Mouse (Mus musculus) mature B cell (primary cell): ENCODE measurements around the gene Evpl.

Experiments used
- in situ Hi-C: fragments of 300-500 bp; cut with MboI; formaldehyde crosslinking; loops from 2 replicates; pipeline ENCODE4 v1.14.3; 2019

The Evpl gene

GRCm38 (mm10) chr11:116213877-116214510 is 23.9 kb downstream of the Evpl start:
- in situ Hi-C loops: no loop called here

GRCm38 (mm10) chr11:116212847-116213246 is 25.0 kb downstream of the Evpl start:
- in situ Hi-C loops: no loop called here

- in situ Hi-C loops: no loop called here
Measured at GRCm38 (mm10) chr11:116210696-116211095, 27.2 kb downstream of the Evpl start.

- in situ Hi-C loops: no loop called here
Measured at GRCm38 (mm10) chr11:116209257-116209656, 28.6 kb downstream of the Evpl start.

GRCm38 (mm10) chr11:116208660-116209059 is 29.2 kb downstream of the Evpl start:
- in situ Hi-C loops: no loop called here

GRCm38 (mm10) chr11:116206678-116207077 is 31.2 kb downstream of the Evpl start:
- in situ Hi-C loops: no loop called here

- in situ Hi-C loops: no loop called here
Measured at GRCm38 (mm10) chr11:116203150-116203549, 34.7 kb downstream of the Evpl start.

- in situ Hi-C loops: no loop called here
Measured at GRCm38 (mm10) chr11:116201151-116201550, 36.7 kb downstream of the Evpl start.

- in situ Hi-C loops: no loop called here
Measured at GRCm38 (mm10) chr11:116198639-116199531, 39.0 kb downstream of the Evpl start, which contains the start of the genes Ten1 and Acox1. Ten1 (plus strand) TSS chr11:116198855. Acox1 (minus strand) TSS chr11:116199045.

- in situ Hi-C loops: no loop called here
Measured at GRCm38 (mm10) chr11:116198132-116198531, 39.7 kb downstream of the Evpl start.

- in situ Hi-C loops: no loop called here
Measured at GRCm38 (mm10) chr11:116197584-116197906, 40.3 kb downstream of the Evpl start.

- in situ Hi-C loops: no loop called here
Measured at GRCm38 (mm10) chr11:116196866-116197583, 40.9 kb downstream of the Evpl start.

- in situ Hi-C loops: no loop called here
Measured at GRCm38 (mm10) chr11:116196336-116196735, 41.5 kb downstream of the Evpl start.

- in situ Hi-C loops: no loop called here
Measured at GRCm38 (mm10) chr11:116195252-116195651, 42.6 kb downstream of the Evpl start.

- in situ Hi-C loops: no loop called here
Measured at GRCm38 (mm10) chr11:116194619-116195018, 43.3 kb downstream of the Evpl start.

- in situ Hi-C loops: no loop called here
Measured at GRCm38 (mm10) chr11:116187226-116187930, 50.5 kb downstream of the Evpl start.

- in situ Hi-C loops: no loop called here
Measured at GRCm38 (mm10) chr11:116186360-116186759, 51.5 kb downstream of the Evpl start.

- in situ Hi-C loops: no loop called here
Measured at GRCm38 (mm10) chr11:116185836-116186235, 52.0 kb downstream of the Evpl start.

- in situ Hi-C loops: no loop called here
Measured at GRCm38 (mm10) chr11:116178411-116179121, 59.3 kb downstream of the Evpl start.

- in situ Hi-C loops: no loop called here
Measured at GRCm38 (mm10) chr11:116176010-116176409, 61.9 kb downstream of the Evpl start.

- in situ Hi-C loops: no loop called here
Measured at GRCm38 (mm10) chr11:116174775-116175448, 63.0 kb downstream of the Evpl start.
